Mouse (Mus musculus) CH12.LX (cell line): Measurements from ENCODE around the gene Ccdc88b. TPM values are rescaled to one million over a fixed set of nuclear protein-coding genes. Genes with fewer than 3 reads are reported as not detected.

Experiments used
- DNase-seq: peaks from one replicate; pipeline ENCODE4 v3.0.0-alpha.2; 2013; ENCODE audit errors: extremely low read depth
- H3K27ac ChIP-seq: 2 replicates; pipeline ENCODE4 v1.5.1; 2012; ENCODE audit warnings: low read depth, mild to moderate bottlenecking, control low read depth, moderate library complexity; ENCODE audit not compliant: insufficient read depth
- H3K27me3 ChIP-seq: replicated peaks from 2 replicates; pipeline ENCODE3; 2012; ENCODE audit warnings: inconsistent platforms
- H3K36me3 ChIP-seq, 2 experiments: replicated peaks in 1 of 2; 2 replicates each; pipeline versions ENCODE3 to v1.6.1; 2012; ENCODE audit warnings: inconsistent platforms in 1 of 2, low read length in 1 of 2, mild to moderate bottlenecking in 1 of 2, mixed read lengths in 1 of 2, moderate library complexity in 1 of 2; ENCODE audit not compliant: control insufficient read depth in 1 of 2, insufficient read depth in 1 of 2
- H3K4me1 ChIP-seq, 2 experiments: 2 replicates each; pipeline ENCODE4 v1.6.1; 2012; ENCODE audit warnings: inconsistent platforms in 1 of 2, moderate library complexity in 1 of 2; ENCODE audit not compliant: insufficient read depth in 2 of 2, control insufficient read depth in 1 of 2
- H3K4me2 ChIP-seq: 2 replicates; pipeline ENCODE4 v1.6.1; 2012; ENCODE audit warnings: low read depth, mild to moderate bottlenecking, control low read depth; ENCODE audit not compliant: poor library complexity, insufficient read depth, severe bottlenecking
- H3K4me3 ChIP-seq, 3 experiments: fragments of 150-350 bp in 1 of 3; sonication (generic) in 1 of 3; replicated peaks in 1 of 3; 2 replicates each; pipeline versions ENCODE3 to v1.5.1; 2011 to 2012; ENCODE audit warnings: low read depth in 2 of 3, low read length in 2 of 3, mild to moderate bottlenecking in 2 of 3, moderate library complexity in 2 of 3, control low read depth in 1 of 3, improper control_type of control experiment in 1 of 3, inconsistent platforms in 1 of 3, mixed read lengths in 1 of 3; ENCODE audit not compliant: poor library complexity in 1 of 3
- H3K79me2 ChIP-seq: replicated peaks from 2 replicates; pipeline ENCODE4 v1.6.1; 2012; ENCODE audit warnings: mild to moderate bottlenecking, moderate library complexity; ENCODE audit not compliant: control insufficient read depth, poor library complexity, insufficient read depth, severe bottlenecking; ENCODE audit errors: extremely low read depth
- H3K9ac ChIP-seq: 2 replicates; pipeline ENCODE4 v1.6.1; 2012; ENCODE audit warnings: low read depth, mild to moderate bottlenecking, control low read depth, moderate library complexity; ENCODE audit not compliant: insufficient read depth
- H3K9me3 ChIP-seq: replicated peaks from 2 replicates; pipeline ENCODE3; 2012; ENCODE audit warnings: low read length, inconsistent platforms, mixed read lengths
- CHD2 ChIP-seq: IDR thresholded peaks from 2 replicates; pipeline ENCODE4 v1.6.1; 2011; ENCODE audit warnings: low read length, improper control_type of control experiment
- CTCF ChIP-seq, 2 experiments: IDR thresholded peaks in 1 of 2; conservative IDR thresholded peaks in 1 of 2; 2 replicates each; pipeline ENCODE4 v1.5.1; 2011 to 2012; ENCODE audit warnings: low read depth in 2 of 2, low read length in 2 of 2, improper control_type of control experiment in 1 of 2, inconsistent platforms in 1 of 2, mild to moderate bottlenecking in 1 of 2, moderate library complexity in 1 of 2
- E2F4 ChIP-seq: IDR thresholded peaks from 2 replicates; pipeline ENCODE4 v1.6.1; 2011; ENCODE audit warnings: low read depth, low read length, improper control_type of control experiment; ENCODE audit not compliant: insufficient replicate concordance
- ETS1 ChIP-seq: conservative IDR thresholded peaks from 2 replicates; pipeline ENCODE4 v1.6.1; 2012; ENCODE audit warnings: low read depth, mild to moderate bottlenecking, inconsistent platforms, low read length, improper control_type of control experiment, moderate library complexity
- GABPA ChIP-seq: IDR thresholded peaks from 2 replicates; pipeline ENCODE4 v1.6.1; 2012; ENCODE audit warnings: low read depth, low read length, improper control_type of control experiment, inconsistent platforms; ENCODE audit not compliant: insufficient replicate concordance
- IRF4 ChIP-seq: IDR thresholded peaks from 2 replicates; pipeline ENCODE4 v1.6.1; 2014; ENCODE audit warnings: low read depth, mild to moderate bottlenecking, inconsistent platforms, low read length, improper control_type of control experiment
- JUN ChIP-seq: IDR thresholded peaks from 2 replicates; pipeline ENCODE4 v1.6.1; 2011; ENCODE audit warnings: low read depth, mild to moderate bottlenecking, low read length, improper control_type of control experiment, moderate library complexity; ENCODE audit not compliant: insufficient read depth
- JUND ChIP-seq: conservative IDR thresholded peaks from 2 replicates; pipeline ENCODE4 v1.6.1; 2011; ENCODE audit warnings: low read depth, low read length, improper control_type of control experiment
- KAT2A ChIP-seq: IDR thresholded peaks from 2 replicates; pipeline ENCODE4 v1.6.1; 2012; ENCODE audit warnings: low read length, improper control_type of control experiment, inconsistent platforms; ENCODE audit not compliant: insufficient replicate concordance
- MAX ChIP-seq: IDR thresholded peaks from 2 replicates; pipeline ENCODE4 v1.6.1; 2011; ENCODE audit warnings: low read length, improper control_type of control experiment
- MAZ ChIP-seq: IDR thresholded peaks from 2 replicates; pipeline ENCODE4 v1.6.1; 2012; ENCODE audit warnings: low read depth, mild to moderate bottlenecking, inconsistent platforms, low read length, improper control_type of control experiment, moderate library complexity
- MEF2A ChIP-seq: IDR thresholded peaks from 2 replicates; pipeline ENCODE4 v1.6.1; 2014; ENCODE audit warnings: low read depth, mild to moderate bottlenecking, inconsistent platforms, low read length, improper control_type of control experiment, borderline replicate concordance
- MXI1 ChIP-seq: IDR thresholded peaks from 2 replicates; pipeline ENCODE4 v1.6.1; 2011; ENCODE audit warnings: mild to moderate bottlenecking, low read depth, low read length, improper control_type of control experiment
- MYC ChIP-seq: IDR thresholded peaks from 2 replicates; pipeline ENCODE4 v1.6.1; 2011; ENCODE audit warnings: low read depth, mild to moderate bottlenecking, improper control_type of control experiment, low read length
- NELFE ChIP-seq: IDR thresholded peaks from 2 replicates; pipeline ENCODE4 v1.6.1; 2011; ENCODE audit warnings: low read depth, low read length, improper control_type of control experiment
- POLR2AphosphoS2 ChIP-seq: IDR thresholded peaks from 2 replicates; pipeline ENCODE4 v1.6.1; 2011; ENCODE audit warnings: low read depth, low read length, improper control_type of control experiment
- SIN3A ChIP-seq: IDR thresholded peaks from 2 replicates; pipeline ENCODE4 v1.6.1; 2012; ENCODE audit warnings: low read length, improper control_type of control experiment, inconsistent platforms
- SMC3 ChIP-seq: IDR thresholded peaks from 2 replicates; pipeline ENCODE4 v1.6.1; 2011; ENCODE audit warnings: low read depth, low read length, improper control_type of control experiment
- TBP ChIP-seq: conservative IDR thresholded peaks from 2 replicates; pipeline ENCODE4 v1.6.1; 2011; ENCODE audit warnings: low read depth, low read length, improper control_type of control experiment
- UBTF ChIP-seq: IDR thresholded peaks from 2 replicates; pipeline ENCODE4 v1.6.1; 2012; ENCODE audit warnings: low read depth, mild to moderate bottlenecking, inconsistent platforms, low read length, improper control_type of control experiment, moderate library complexity
- USF2 ChIP-seq: conservative IDR thresholded peaks from 2 replicates; pipeline ENCODE4 v1.6.1; 2011; ENCODE audit warnings: low read depth, low read length, improper control_type of control experiment
- ZC3H11A ChIP-seq: IDR thresholded peaks from 2 replicates; pipeline ENCODE4 v1.6.1; 2012; ENCODE audit warnings: low read depth, mild to moderate bottlenecking, inconsistent platforms, low read length, improper control_type of control experiment
- ZKSCAN1 ChIP-seq: IDR thresholded peaks from 2 replicates; pipeline ENCODE4 v1.6.1; 2012; ENCODE audit warnings: low read depth, inconsistent platforms, low read length, improper control_type of control experiment, borderline replicate concordance
- ZNF384 ChIP-seq: IDR thresholded peaks from 2 replicates; pipeline ENCODE4 v1.6.1; 2012; ENCODE audit warnings: low read depth, low read length, improper control_type of control experiment, inconsistent platforms
- dilution Hi-C: fragments of 300-500 bp; cut with MboI; formaldehyde crosslinking; loops from 2 replicates; pipeline ENCODE4 v1.14.3; 2020; ENCODE audit warnings: low sequenced_read_pairs; ENCODE audit not compliant: extremely low pct_unique_long_range_greater_than_20kb, extremely low pct_ligation_motif_present
- in situ Hi-C: fragments of 300-500 bp; cut with MboI; formaldehyde crosslinking; loops from 3 replicates; pipeline ENCODE4 v1.14.3; 2019; ENCODE audit warnings: low sequenced_read_pairs, low pct_ligation_motif_present, low pct_unique_long_range_greater_than_20kb, mixed read lengths
- polyA plus RNA-seq: library from polyadenylated mRNA; unstranded; fragments of >175 nt; gene quantifications from 2 replicates; pipeline ENCODE4 v1.2.1, GENCODE M21; 2012; ENCODE audit warnings: low read depth; ENCODE audit not compliant: insufficient read length
- total RNA-seq, 2 experiments: library from RNA; depleted of rRNA; stranded (reverse); fragments of 300-350 nt in 1 of 2; fragments of >200 nt in 1 of 2; gene quantifications; 2 replicates each; pipeline ENCODE4 v1.2.3; 2012 to 2014

Ccdc88b gene
- total and polyA plus RNA-seq, 3 experiments = 20.5 to 76.4 (median 53.0) TPM

GRCm38 (mm10) chr19:6869355-6869754 lies 11.3 kb upstream of the Ccdc88b start (continued):
- TF ChIP-seq MAX (0 out of 2 replicates have a peak, but pooled peaks have one; percentile 25), JUN (no peak), CTCF (conservative IDR thresholded peaks at IDR 0.05 in 1 of 2, IDR thresholded peaks at IDR 0.05 in 1 of 2; ENCODE audit: low read depth in 2 of 2, low read length in 2 of 2) (no peak), MYC (0 out of 2 replicates have a peak, but pooled peaks have one; percentile 28), MAZ (no peak), MXI1 (peak; percentile 44; the same call in 1 of the 2 replicates), ETS1 (peak; percentile 85), TBP (no peak), SMC3 (no peak), E2F4 (no peak), ZKSCAN1 (no peak)
- TF ChIP-seq, all 38 proteins: peak for 11

GRCm38 (mm10) chr19:6861451-6861850 lies 3.4 kb upstream of the Ccdc88b start:
- H3K9me3 ChIP-seq = peaks cover 5% of the 10 kb centered on the region
- peaks cover 13% of the 10 kb centered on the region for H3K79me2 ChIP-seq
- dilution Hi-C loops (no loop called here), in situ Hi-C loops (no loop called here)
- no peak overlapping the region for H3K4me2 ChIP-seq
- H3K4me3 ChIP-seq = no peak overlapping the region
- no peak overlapping the region for H3K27ac ChIP-seq
- peaks cover 4 to 36% of the 10 kb centered on the region in 2 experiments for H3K36me3 ChIP-seq
- no peak for DNase-seq
- peaks cover 9 to 23% of the 10 kb centered on the region in 2 experiments; a peak in 3 of 4 replicates for H3K4me1 ChIP-seq
- H3K27me3 ChIP-seq = no peaks in the 10 kb centered on the region
- no peak overlapping the region for H3K9ac ChIP-seq
- TF ChIP-seq CTCF (conservative IDR thresholded peaks at IDR 0.05 in 1 of 2, IDR thresholded peaks at IDR 0.05 in 1 of 2; ENCODE audit: low read depth in 2 of 2, low read length in 2 of 2) (no peak), TBP (no peak), JUN (no peak), ZKSCAN1 (no peak), CHD2 (no peak), GABPA (no peak), ZC3H11A (no peak), MAX (no peak), SMC3 (no peak), KAT2A (no peak), USF2 (no peak), MAZ (no peak), NELFE (no peak)

GRCm38 (mm10) chr19:6860706-6861105 lies 2.7 kb upstream of the Ccdc88b start:
- peaks cover 17% of the 10 kb centered on the region for H3K79me2 ChIP-seq
- H3K4me3 ChIP-seq = peak overlapping the region in 1 of 3 experiments; percentile 31
- TF ChIP-seq SIN3A (no peak), UBTF (no peak), POLR2AphosphoS2 (no peak), ZKSCAN1 (no peak), CTCF (conservative IDR thresholded peaks at IDR 0.05 in 1 of 2, IDR thresholded peaks at IDR 0.05 in 1 of 2; ENCODE audit: low read depth in 2 of 2, low read length in 2 of 2) (no peak), ETS1 (no peak), MEF2A (no peak), JUND (no peak), ZNF384 (no peak), IRF4 (no peak), JUN (no peak)
- H3K27ac ChIP-seq = peak overlapping the region; percentile 39
- H3K27me3 ChIP-seq = no peaks in the 10 kb centered on the region
- H3K9me3 ChIP-seq = peaks cover 5% of the 10 kb centered on the region
- dilution Hi-C loops (no loop called here), in situ Hi-C loops (no loop called here)
- peaks cover 15 to 23% of the 10 kb centered on the region in 2 experiments for H3K4me1 ChIP-seq
- no peak overlapping the region for H3K9ac ChIP-seq
- no peak overlapping the region for H3K4me2 ChIP-seq
- DNase-seq = peak; percentile 61
- H3K36me3 ChIP-seq = peaks cover 9 to 42% of the 10 kb centered on the region in 2 experiments
